Mouse (Mus musculus) urinary bladder, postnatal 14 days (tissue): ENCODE results near the gene Rad9a.
A peak's percentile ranks its signal among the peaks of the same experiment; 100 is the strongest.

ENCODE experiments used
- DNase-seq: peaks from one replicate; pipeline ENCODE4 v3.0.0; 2021; ENCODE audit warnings: low spot score

Gene Rad9a

GRCm38 (mm10) chr19:4218293-4218692 is 16.8 kb upstream of the Rad9a start:
- no peak for DNase-seq

DNA sequence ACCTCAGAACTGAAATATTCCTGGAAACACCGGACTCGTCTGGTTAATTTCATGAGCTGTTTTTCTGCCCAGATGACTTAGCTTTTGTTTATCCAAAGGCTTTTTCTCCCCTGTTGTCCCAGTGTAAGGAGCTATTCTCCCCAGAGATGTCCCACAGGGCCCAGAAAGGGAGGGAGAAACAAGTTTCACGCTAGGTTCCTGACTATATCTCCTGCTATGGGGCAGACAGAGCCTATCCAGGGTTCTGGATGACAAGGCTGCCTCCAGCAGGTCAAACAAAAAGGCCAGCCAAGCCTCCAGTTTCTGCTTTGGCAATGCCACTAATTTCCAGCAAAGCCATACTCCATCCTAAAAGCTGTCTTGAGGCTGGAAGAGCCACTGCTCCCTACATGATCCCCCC is 16.4 kb upstream of the Rad9a start:
- DNase-seq: no peak

- no peak for DNase-seq
These were observed 15.7 kb upstream of the Rad9a start for GRCm38 (mm10) chr19:4217140-4217539.

DNA sequence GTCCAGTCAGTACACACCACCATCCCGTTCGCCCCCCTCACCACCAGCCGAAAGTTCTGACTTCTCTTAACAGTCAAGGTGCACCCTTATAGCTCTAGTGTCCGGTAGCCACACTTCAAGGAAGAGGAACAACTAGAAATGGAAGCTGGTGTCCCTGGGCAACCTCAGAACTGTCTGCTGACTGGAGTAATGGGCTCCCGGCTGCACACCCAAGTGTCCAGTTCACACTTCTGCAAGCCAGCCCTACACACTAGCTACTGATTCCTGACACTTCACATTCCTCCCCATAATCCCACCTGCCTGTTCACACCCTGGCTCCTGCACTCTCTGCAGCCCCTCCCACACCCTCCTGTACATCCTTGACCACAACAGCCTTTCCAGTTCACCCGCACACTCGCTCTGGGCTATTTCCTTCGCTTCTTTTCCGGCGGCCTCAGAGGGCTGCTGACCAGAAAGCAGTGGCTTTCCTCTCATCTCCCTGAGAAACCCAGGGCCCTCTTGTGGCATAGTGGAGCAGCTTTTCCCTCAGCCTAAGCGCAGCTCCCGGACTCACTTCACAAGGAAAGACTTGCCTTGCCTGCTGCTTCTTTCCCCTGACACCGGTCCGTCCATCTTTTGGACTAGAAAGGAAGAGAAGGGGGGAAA is 14.7 kb upstream of the Rad9a start:
- DNase-seq: peak; percentile 45

GRCm38 (mm10) chr19:4215451-4215840 is 14.0 kb upstream of the Rad9a start:
- DNase-seq: no peak

- peak; percentile 28 for DNase-seq
These were observed 13.4 kb upstream of the Rad9a start for GRCm38 (mm10) chr19:4214771-4215450.

- DNase-seq: peak; percentile 55
These were observed 12.8 kb upstream of the Rad9a start, which contains the start of the genes Clcf1 and AC109138.7 for GRCm38 (mm10) chr19:4214071-4214770. Clcf1 (plus strand) TSS chr19:4214238. AC109138.7 (plus strand) TSS chr19:4214357.

GRCm38 (mm10) chr19:4213524-4213974 is 12.1 kb upstream of the Rad9a start:
- peak; percentile 58 for DNase-seq

GRCm38 (mm10) chr19:4211891-4212588 is 10.6 kb upstream of the Rad9a start:
- DNase-seq: no peak

DNA sequence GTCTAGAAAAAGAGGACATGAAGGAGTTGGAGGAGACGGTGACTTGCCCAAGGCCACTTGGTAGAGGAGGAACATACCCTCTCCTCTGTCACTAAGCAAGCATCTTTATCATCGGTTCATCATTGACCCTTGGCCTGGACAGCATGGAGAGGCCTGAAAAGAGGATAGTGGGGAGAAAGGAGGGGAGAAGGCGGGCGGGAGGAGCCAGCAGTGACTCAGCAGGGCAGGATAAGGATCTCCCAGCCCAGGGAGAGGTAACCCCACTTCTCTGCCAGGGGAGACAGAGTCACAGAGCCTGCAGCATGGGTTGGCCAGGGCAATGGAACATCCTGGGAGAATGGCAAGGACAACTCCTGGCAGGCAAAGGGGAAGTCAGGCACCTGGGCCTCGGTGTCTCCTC is 7.1 kb upstream of the Rad9a start:
- peak; percentile 17 for DNase-seq

DNA sequence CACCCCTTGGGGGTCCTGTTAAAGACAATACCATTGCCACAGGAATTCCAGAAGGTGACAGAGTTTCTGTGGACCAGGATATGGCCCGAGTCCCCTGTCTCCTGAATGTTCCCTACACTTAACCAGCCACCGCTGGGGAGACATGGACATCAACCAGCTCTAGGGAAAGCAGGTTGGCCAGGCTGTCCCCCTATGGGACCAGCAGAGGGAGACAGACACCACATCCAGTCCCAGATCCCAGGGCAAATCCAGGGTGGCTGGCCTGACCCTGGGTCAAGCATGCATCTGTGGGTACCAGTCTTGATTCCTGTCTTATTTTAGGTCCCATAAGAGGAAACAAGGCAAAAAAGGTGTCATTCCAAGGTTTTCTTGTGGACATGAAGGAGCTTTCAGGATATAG is 5.5 kb upstream of the Rad9a start:
- peak; percentile 74 for DNase-seq

DNA sequence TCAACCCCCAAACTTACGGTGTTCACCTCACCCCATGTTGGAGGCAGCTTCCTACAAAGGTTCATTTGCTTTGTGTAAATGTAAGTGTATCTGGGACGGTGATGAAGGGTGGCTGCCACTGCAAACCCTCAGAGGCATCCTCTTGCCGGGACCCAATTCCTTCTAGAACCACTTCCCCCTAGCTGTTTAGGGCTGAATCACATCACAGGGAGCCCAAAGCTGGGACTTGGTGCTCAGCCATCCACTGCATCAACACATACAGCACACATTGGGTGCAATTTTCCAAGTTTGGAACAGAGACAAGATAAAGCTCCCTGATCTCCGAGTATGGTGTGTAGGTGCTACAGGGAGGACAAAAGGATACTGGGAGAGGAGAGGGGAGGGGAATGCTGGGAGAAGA is 3.4 kb upstream of the Rad9a start:
- no peak for DNase-seq

DNA sequence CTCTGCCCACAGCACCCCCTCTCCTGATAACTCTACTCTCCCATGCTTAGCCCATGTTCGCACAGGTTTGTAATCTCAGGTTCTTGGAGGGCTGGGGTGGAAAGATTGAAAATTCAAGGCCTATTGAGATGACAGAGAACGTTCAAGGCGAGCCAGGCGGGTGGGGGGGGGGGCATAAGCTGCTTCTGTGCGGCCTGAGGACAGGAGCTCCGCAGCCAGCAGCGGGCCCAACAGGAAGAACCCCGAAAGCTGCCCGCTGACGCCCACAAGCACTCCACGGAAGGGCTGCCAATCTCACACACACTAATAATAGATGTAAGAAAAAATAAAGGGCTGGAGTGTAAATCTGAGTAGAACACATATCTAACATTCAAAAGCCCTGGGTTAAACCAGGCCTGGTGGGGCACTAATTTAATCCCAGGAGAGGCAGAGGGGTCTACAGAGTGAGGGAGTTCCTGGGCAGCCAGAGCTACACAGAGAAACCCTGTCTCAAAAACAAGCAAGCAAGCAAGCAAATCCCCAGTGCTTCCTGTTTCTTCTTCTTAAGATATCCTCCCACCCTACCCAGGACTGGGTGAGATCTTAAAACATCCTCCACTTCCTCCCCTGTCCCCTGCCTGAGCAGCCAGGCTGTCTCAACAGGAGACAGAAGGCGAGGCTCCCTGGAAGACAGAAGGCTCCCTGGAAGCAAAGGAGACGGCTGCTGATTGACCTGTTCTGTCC is 2.3 kb upstream of the Rad9a start:
- DNase-seq: no peak

DNA sequence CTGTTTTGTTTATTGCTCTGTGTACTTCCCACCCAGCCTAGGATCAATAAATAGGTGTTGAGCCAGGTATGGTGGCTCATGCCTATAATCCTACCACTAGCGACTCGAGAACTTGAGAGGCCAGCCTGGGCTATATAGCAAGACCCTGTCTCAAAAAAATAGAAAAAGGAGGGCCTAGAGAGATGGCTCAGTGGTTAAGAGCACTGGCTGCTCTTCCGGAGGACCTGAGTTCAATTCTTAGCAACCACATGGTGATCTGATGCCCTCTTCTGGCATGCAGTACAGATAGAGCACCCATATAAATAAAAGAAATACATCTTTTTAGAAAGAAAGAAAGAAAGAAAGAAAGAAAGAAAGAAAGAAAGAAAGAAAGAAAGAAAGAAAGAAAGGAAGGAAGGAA is 1.7 kb upstream of the Rad9a start:
- no peak for DNase-seq

DNA sequence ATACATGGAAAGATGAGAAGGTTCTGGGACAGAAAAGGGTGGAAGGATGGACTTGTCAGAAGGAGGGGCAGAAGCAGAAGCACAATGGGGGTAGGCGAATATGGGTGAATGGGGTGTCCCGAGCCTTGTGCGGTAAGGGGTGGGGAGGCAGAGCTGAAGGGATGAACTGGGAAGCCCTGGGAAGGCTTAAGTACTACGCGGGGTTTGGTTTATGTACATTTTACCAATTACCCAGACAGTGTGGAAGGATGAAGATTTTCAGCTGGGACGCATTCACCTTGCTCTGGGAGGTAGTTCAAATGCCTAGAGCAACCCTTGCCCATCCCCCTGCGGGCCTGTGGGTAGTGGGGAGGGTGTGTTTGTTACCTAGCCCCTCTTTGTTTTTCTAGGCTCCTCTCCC is 687 bp upstream of the Rad9a start:
- DNase-seq: no peak

DNA sequence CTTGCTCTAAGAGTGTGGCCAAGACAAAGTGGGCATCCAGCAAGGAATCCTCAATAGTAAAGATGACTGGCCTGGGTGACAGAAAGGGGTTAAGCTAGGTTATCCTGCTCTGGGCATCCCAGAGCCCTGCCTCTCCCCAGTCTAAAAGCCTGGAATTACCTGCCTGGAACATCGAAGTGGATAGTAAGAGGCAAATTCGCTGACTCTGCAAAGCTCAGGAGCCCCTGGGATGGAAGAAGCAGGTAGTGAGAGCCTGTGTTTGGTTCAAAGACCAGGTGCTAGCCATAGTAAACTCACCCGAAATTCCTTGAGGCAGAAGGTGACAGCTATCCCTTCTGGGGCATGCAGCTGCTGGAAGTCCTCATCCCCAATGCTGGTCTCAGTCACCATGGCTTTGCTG is 4.3 kb downstream of the Rad9a start:
- DNase-seq: no peak

GRCm38 (mm10) chr19:4196548-4196947 is 4.9 kb downstream of the Rad9a start:
- no peak for DNase-seq

DNA sequence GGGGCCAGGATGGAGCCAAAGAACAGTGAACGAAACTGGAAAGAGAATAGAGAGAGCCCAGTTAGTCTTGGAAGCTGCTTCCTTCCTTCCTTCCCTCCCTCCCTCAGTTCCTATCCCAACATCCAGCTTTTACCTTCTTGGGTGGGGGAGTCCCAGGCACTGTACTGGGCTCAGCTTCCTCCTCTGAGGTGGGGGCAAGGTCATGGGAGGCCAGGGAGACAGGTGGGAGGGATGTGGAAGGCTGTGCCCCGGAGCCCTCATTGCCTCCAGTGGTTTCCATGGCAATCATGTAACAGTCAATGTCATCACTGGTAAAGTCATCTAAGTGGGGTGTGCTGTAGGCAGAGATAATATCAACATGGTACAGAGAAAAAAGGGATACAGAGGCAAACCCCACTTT is 5.4 kb downstream of the Rad9a start:
- DNase-seq: no peak

DNA sequence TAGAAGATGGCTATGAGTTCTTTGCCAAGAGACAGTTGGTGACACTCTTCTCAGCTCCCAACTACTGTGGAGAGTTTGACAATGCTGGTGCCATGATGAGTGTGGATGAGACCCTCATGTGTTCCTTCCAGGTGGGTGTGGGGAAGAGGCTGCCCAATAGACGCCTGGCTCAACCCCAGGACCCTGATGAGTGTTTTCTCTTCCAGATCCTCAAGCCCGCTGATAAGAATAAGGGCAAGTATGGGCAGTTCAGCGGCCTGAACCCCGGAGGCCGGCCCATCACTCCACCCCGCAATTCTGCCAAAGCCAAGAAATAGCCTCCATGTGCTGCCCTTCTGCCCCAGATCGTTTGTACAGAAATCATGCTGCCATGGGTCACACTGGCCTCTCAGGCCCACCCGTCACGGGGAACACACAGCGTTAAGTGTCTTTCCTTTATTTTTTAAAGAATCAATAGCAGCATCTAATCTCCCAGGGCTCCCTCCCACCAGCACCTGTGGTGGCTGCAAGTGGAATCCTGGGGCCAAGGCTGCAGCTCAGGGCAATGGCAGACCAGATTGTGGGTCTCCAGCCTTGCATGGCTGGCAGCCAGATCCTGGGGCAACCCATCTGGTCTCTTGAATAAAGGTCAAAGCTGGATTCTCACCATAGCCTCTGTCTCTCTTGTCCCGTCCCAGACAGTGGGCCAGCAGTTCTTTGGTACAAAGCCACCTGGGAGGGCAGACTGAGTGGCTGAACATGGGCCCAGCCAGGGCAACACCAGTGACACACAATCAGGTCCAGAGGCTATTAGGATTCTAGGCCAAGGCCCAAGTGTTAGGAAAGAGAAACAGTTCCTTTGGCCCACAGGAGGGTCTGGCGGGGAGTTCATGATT is 6.4 kb downstream of the Rad9a start:
- no peak for DNase-seq

DNA sequence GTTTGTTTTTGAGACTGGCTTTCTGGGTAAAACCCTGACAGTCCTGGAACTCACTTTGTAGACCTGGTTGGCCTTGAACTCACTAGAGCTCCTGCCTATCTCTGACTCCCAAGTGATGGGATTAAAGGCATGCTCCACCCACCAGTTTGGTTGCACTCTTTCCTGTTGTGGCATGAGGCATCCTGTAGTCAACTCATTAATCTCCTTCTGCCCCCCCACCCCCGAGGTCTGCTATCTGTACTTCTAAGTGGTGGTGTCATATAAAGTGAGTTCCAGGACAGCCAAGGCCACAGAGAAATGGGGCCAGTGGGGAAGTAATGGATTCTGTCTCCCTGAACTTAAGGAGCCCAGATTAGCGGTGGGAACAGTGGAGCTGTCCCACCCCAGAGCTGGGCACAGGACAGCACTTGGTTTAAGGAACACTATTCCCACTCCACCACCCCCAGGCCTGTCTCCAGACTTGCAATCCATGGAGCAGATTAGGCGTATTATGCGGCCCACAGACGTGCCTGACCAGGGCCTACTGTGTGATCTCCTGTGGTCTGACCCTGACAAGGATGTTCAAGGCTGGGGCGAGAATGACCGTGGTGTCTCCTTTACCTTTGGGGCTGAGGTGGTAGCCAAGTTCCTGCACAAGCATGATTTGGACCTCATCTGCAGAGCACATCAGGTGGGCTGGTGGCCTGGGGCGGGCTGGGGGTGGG is 7.3 kb downstream of the Rad9a start:
- no peak for DNase-seq
